Mouse (Mus musculus): Measurements from ENCODE around the gene Bco1. TPM values are rescaled to one million over a fixed set of nuclear protein-coding genes. Genes with fewer than 3 reads are reported as not detected.

Bco1 gene
- total RNA-seq, 2 experiments from 2014 or later = not detected

DNA sequence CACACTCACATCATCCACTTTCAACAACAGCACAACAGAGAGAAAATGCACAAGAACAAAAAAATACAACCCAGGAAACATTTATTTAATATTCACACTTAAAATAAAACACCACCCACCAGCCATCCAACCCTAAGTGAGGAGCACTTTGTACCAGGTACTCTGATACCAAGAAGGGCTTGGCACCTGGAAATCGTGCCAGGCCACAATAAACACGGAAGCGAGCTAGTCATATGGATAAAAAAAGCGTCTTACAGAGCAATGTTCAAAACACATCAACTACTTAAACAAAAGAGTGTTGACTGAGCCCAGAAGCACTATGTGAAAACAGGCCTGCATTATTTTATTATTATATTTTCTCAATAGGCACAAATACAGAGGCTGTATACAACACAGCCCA, 60.5 kb downstream of the Bco1 start:
- no peak for DNase-seq

DNA sequence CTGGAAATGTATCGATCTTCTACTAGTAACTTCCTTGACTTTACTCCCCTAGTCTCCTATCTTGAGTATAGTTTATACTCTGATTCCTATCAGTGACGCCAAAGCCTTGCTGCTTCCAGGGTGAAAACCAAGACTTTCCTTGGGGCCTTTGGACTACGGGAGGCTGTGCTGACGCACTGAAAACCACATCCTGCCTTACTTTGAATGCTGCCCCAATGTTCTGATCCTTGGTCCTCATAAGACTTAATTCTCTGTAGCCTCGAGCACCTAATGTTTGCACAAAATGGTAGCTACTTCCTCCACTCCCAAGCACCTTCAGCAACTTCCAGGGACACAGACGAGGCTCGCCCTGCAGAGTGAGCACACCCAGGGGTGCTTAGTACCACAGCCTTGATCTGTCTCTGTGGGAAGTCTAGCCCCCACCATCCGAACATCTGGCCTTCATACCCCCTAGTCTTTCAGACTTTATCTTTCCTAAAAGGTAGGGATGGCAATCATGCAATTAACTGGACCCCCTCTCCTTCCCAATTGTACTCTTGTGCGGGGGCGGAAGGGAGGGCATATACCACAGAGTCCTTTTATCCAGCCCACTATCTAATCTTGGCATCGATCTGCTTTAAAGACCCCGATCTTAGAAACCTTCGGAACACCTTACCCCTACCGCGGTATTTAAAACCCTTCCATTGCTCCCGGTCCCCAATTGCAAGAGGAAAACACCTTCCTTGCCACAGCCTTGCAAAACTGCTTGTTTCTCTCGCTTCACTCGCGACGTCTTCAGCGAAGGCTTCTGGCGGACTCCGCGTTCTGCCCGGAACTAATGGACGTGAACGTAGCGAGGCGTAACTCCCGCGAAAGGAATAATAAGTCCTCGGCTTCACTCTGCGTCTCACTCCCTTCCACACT, 61.5 kb downstream of the Bco1 start:
- no peak for DNase-seq

DNA sequence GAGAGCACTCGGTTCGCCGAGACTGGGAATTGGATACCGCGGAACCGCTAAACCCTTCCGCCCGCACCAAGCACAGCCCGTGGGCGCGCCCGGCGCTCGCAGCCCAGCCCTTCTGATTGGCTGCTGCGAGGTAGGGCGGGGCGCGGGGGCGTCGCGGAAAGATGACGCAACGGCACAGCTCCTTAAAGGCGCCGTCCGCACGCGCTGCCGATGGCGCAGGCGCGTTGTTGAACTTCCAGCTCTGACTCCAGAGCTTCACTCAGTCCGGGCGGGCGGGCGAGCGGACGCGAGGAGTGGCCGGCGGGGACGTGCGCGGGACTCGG, 62.1 kb downstream of the Bco1 start:
- peak; percentile 98 for DNase-seq

DNA sequence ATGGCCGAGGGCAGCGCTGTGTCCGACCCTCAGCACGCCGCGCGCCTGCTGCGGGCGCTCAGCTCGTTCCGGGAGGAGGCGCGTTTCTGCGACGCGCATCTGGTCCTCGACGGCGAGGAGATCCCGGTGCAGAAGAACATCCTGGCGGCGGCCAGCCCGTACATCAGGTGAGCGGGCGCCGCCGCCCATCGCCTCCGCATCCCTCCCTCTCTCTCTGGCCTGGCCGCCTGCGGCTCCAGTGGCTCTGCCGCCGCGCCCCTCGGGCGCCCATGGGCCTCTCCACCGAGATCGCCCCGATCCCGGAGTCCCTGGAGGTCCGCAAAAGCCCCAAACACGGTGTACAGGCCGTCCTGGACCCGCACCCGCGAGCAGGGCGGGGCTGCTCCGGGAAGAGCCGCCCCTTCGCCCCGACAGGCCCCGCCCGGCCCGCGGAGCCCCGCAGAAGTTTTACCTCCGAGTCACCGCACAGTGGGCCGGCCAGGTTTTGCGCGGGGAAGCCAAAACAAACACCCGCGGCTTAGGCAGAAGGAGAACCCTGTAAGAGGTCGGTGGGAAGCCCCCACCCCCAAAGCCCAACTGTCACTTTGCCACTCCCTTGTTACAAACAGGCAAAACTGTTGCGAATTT, 62.6 kb downstream of the Bco1 start, which contains the start of gene Gan:
TSS of gene Gan (plus strand) at position 1 of the 627 bp plus-strand sequence.
- peak; percentile 48 for DNase-seq

DNA sequence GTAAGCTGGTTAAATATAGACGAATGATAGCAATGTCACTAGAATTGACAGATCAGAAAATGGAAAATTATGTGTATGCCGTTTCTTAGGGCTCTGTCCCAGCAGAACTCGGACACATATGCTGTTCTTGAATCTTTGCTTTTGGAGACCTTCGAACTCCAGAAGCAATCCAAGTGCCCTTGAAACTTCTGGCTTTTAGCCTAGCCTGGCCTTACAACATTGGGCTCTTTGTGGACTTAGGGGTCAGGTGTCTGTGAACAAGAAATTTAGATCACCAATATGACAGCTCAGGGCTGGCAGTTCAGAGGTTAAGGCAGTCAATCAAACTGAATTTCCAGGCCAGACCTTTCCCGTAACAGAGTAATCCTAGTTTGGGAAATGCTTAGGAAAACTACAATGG, 63.4 kb downstream of the Bco1 start:
- no peak for DNase-seq

DNA sequence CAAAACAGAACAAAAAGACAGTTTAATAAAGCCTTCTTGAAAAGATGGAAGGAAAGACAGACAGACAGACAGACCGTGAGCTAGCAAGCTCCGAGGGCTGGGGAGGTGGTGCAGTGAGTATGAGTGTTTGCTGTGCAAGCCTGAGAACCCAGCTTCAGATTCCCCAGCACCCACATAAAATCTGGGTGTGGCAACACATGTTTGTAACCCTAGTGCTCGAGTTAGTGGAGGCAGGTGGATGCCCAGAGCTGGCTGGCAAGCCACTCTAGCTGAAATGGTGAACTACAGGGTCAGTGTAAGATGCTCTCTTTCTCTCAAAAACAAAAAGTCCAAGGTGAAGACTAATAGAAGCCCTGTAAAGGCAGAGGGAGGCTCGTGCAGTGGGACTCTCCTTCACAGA, 69.3 kb downstream of the Bco1 start:
- no peak for DNase-seq

DNA sequence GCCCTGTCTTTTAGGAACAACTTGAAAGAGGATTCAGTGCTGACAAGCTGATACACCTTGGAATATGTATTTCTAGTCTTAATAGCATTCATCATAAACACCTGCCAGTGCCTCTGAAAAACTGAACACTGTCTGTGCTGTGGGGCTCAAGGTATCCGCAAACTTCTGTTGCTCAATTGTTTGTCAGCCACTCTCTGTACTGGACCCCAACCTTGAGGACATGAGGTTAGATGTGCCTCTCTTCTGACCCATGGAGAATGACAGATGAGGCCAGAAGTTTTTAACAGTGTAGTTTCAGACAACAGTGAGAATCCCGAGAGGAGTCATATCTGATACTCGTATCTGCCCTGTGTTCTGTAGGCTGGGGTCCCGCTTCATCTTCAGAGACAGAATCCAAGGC, 69.9 kb downstream of the Bco1 start:
- DNase-seq = no peak

DNA sequence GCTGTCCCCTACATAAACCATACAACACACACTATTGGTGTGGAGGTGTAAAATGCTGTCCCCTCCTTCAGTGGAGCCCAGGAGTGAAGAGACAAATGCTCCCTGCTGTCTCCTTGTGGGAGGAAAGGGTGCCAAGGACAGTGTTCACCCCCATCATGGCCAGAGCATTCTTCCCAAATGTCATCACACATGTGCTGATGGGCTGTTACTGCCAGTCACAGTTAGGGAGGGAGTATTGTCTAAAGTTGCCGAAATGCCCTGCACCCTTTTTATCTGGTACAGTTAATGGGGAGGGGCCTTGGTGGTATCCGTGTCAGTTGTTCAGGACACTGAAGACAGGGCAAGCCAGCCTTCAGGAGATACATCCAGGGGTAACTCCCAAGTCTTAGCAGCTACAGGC, 70.9 kb downstream of the Bco1 start:
- no peak for DNase-seq

DNA sequence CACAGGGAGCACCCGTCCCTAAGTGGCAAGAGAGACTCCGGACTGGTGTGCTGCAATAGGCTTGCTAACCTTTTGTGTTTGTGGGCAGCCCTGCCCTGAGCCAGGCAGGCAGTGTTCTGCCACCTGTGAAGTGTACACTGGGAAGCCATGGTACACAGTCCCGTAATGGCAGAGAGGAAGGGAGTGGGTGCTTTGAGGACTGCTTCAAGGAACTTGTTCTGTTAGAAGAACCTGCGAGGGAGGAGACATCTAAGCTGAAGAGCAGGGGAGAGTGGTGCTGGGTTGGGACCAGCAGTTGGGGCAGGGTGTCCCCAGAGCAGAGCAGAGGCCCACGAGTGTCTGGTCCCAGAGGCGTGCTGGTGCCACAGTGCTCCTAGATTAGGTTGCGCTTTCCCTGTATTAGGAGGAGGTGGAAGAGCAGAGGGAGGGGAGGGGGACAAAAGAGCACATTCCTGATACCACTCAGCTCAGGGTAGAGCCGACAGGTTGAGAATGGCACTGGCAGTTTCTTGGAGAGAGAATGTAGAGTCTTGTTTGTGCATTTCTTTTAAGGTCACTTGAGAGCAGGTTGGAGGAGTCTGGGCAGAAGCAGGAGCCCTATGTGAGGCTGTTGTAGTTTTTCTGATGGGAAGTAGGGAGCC, 71.7 kb downstream of the Bco1 start:
- no peak for DNase-seq

DNA sequence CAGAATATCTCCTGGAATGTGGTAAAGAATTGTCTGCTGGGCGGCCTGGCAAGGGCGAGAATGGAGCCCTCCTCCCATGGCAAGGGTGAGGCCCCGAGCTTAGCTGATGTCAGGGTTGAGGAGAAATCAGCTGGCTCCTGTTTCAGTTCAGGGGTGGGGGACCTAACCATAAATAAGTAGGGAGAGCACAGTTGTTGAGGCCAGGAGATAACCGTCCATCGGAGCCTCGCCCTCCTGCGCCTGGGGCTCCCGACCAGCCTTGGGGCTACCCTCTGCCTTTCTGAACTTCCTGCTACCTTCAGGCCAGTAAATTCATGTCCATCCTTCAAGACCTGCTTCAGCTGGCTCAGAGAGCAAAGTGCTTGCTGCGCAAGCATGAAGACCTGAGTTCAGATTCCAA, 72.7 kb downstream of the Bco1 start:
- no peak for DNase-seq

DNA sequence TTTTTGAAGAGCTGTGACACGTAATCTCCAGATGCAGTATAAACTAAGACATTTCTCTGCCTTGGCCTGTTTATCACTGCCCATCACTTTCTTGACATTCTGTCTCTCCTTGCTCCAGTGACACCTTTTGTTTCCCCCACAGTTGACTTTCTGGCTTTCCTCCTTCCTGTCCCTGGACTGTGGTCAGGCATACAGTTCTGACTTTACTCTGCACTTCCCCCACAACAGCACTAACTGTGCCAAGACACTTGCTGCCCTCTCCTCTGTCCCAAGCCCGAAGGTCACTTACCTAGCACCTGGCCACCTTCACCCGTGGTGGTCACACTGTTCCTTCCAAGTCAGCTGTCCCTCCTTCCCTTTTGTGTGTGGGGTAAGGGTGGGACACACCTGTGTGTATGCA, 76.2 kb downstream of the Bco1 start:
- DNase-seq = no peak

DNA sequence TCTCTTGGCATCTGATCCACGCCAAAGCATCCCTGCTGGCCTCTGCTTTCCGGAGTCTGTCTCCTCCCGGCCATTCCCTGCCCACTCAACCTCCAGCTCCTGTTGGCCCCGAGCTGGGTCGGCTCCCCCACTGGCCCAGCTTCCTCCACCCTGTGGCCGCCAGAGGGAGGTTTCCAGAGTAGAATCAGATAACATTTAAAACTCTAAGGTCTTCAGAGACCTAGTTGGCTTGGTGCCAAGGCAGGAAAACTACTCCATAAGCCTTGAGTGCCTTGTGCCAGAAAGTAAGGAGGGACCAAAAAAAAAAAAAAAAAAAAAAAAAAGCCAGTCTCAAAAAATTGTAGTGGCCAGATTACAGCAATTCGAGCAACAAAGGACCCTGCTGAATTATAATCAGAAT, 77.2 kb downstream of the Bco1 start:
- peak; percentile 73 for DNase-seq

DNA sequence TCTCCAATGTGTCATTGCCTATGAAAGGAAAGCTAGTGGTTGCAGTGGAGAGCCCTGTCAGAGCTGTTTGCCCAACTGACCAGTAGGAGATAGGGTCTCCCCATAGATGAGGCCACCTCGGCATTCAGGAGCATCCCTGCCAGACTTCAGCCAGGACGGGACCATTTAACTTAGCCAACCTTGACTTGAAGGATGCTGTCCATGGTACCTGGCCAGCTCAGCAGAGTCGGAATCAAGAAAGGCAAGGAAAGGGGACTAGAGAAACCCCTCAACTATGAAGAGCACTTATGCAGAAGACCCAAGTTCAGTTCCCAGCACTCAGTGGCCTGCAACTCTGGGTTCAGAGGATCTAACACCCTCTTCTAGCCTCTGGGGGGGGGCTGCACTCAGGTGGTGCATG, 78.0 kb downstream of the Bco1 start:
- no peak for DNase-seq

DNA sequence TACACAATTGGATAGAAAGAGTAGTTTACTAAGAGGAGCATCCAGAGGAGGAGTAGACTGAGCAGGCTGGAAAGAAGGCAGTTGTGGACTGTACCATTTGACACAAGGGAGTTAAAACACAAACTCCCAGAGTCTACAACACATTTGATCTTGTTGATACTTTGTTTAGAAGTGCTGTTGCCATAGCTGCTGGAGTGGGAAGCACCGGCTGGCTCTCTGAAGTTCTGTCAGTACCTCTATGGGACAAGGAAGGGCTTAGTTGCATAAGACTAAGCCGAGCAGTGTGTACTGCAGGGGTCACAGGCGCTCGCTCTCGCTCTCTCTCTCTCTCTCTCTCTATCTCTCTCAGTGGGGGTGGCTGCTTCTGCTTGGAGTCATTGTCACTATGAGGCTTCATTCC, 78.9 kb downstream of the Bco1 start:
- DNase-seq = no peak

DNA sequence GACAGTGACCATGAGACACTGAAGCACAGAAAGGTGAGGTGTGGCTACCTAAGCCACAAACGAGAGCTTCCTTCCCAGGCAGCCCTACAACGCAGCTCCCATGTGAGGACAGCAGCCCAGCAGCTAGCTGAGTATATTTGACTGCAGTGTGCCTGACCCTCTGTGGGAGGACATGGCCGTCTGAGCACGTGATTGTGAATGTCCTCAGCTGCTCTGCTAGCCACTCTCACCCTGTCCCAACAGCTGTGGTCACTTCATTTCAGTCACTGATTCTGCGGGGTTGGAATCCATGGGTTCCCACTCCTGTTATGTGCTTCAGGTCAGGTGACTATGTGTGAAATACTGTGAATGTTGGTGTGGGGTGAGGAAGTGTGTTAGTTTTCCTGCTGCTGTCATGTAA, 80.7 kb downstream of the Bco1 start:
- no peak for DNase-seq

DNA sequence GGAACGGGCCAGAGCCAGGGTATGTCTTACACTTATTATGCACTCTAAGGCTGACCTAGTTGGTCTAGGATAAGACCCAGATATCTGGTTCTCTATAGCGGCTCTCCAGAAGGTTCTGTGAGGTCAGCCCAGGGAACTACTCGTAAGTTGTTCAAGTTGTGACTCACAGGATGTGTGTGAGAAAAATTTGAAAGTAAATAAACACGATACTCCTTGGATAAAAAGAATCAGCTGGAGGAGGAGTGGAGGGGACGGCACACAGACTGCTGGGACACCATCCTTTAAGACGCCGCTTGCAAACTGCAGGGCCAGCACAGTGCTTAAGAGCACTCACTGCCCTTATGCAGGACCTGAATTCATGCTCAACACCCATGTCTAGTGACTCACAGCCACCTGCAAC, 81.6 kb downstream of the Bco1 start:
- DNase-seq = no peak

DNA sequence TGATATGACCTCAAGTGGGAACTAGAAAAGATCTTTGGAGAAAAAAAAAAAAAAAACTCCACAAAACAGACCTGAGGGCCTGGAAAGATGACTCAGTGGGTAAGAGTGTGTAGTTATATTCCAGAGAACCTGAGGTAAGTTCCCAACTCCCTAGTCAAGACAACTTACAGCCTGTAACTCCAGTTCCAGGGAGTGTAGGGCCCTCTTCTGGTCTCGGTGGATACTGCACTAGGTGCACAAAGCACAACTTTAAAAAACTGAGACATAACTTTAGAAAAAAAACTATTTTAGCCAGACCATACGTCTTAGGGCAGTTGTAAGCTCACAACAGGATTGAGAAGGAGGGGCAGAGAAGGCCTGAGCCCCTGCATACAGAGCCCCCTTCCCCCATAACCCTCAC, 82.4 kb downstream of the Bco1 start:
- no peak for DNase-seq

DNA sequence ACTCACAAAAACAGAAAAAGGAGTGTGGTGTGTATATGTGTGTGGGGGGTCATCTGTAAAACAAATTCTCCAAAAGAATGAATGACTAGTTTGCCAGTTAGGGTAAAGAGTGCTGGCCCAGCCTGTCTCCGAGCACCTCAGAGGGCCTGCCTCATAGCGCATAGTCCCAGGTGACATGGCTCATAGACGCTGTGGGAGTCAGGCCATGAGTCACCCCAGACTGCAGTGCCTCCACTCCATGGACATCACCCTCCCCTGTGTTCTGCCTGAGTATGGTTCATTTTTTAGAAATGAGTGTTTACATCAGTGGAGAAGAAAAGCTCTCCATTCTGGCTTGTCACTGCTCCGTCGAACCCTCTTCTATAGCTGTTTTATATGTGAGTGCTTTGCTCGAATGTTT, 83.0 kb downstream of the Bco1 start:
- no peak for DNase-seq

DNA sequence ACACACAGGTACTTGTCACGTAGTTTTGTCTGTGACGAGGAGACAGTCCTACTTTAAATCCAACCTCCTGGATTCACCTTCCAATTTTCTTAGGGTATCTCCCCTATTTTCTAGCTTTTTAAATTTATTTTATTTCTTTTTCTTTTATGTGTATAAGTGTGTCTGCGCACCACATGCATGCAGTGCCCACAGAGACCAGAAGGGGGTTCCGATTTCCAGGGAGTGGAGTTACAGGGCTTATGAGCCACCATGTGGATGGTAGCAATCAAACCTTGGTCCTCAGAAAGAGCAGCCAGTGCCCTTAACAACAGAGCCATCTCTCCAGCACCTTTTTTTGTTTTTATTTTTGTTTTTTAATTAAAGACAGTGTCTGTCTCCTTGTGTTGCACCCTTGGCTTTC, 87.1 kb downstream of the Bco1 start:
- DNase-seq = no peak
